Mouse (Mus musculus): ENCODE results near the gene Tmem259.

- TF ChIP-seq CTCF (conservative IDR thresholded peaks at IDR 0.05; ENCODE audit: low read length) (no peak), NANOG (IDR thresholded peaks at IDR 0.05; ENCODE audit: borderline replicate concordance, low read length) (no peak)
Measured at GRCm38 (mm10) chr10:80030736-80031135, 46.6 kb upstream of the Tmem259 start.
